Mouse (Mus musculus) limb, embryonic 11.5 days (tissue): ENCODE measurements around the gene Plekha7. TPM values are rescaled to one million over a fixed set of nuclear protein-coding genes. Genes with fewer than 3 reads are reported as not detected.

Source experiments
- ATAC-seq: fragments of 200-750 bp; cut with Nextera tagmentation; 2 replicates; pipeline ENCODE4 v1.8.0; 2017; ENCODE audit warnings: low read depth; ENCODE audit not compliant: insufficient number of reproducible peaks, low FRiP score, low TSS enrichment
- DNase-seq: peaks from one replicate; pipeline ENCODE4 v3.0.0-alpha.2; 2015; ENCODE audit warnings: low spot score
- H3K27ac ChIP-seq: fragments of 300-500 bp; sonication (generic); replicated peaks from 2 replicates; pipeline ENCODE4 v1.5.1; 2014; ENCODE audit warnings: low read depth, mild to moderate bottlenecking, low read length
- H3K27me3 ChIP-seq: fragments of 300-500 bp; sonication (generic); 2 replicates; pipeline ENCODE4 v1.6.1; 2014; ENCODE audit warnings: mild to moderate bottlenecking, low read length, mixed read lengths; ENCODE audit not compliant: control insufficient read depth, insufficient read depth
- H3K36me3 ChIP-seq: fragments of 300-500 bp; sonication (generic); 2 replicates; pipeline ENCODE4 v1.6.1; 2014; ENCODE audit warnings: mild to moderate bottlenecking, low read length, moderate library complexity, mixed read lengths; ENCODE audit not compliant: control insufficient read depth, insufficient read depth
- H3K4me1 ChIP-seq: fragments of 300-500 bp; sonication (generic); 2 replicates; pipeline ENCODE4 v1.6.1; 2014; ENCODE audit warnings: low read length, mixed read lengths; ENCODE audit not compliant: control insufficient read depth, insufficient read depth
- H3K4me2 ChIP-seq: fragments of 300-500 bp; sonication (generic); 2 replicates; pipeline ENCODE4 v1.6.1; 2014; ENCODE audit warnings: low read depth, mild to moderate bottlenecking, moderate library complexity; ENCODE audit not compliant: severe bottlenecking
- H3K4me3 ChIP-seq: fragments of 300-500 bp; sonication (generic); 2 replicates; pipeline ENCODE4 v1.5.1; 2014; ENCODE audit warnings: low read depth, low read length
- H3K9ac ChIP-seq: fragments of 300-500 bp; sonication (generic); 2 replicates; pipeline ENCODE4 v1.6.1; 2014; ENCODE audit warnings: mild to moderate bottlenecking, low read length
- H3K9me3 ChIP-seq: fragments of 300-500 bp; sonication (generic); 2 replicates; pipeline ENCODE4 v1.6.1; 2016; ENCODE audit warnings: low read length; ENCODE audit not compliant: control insufficient read depth
- WGBS: fragments of 180-500 bp; shearing (Covaris S2); extraction: QIAGEN DNeasy Blood & Tissue Kit; methylation state at CpG from one replicate; pipeline ENCODE4 v1.1.7; 2014; 5-methylcytosine and 5-hydroxymethylcytosine counted together
- polyA plus RNA-seq: library from polyadenylated mRNA; unstranded; fragments of >200 nt; fragmentation: Nextera tagmentation; extraction: Ambion mirVana; gene quantifications from 2 replicates; pipeline ENCODE4 v1.2.1, GENCODE M21; 2014

The Plekha7 gene
- polyA plus RNA-seq, 1 experiment from 2014 or later, result 3.7 TPM

GRCm38 (mm10) chr7:116172774-116173173, 135.4 kb downstream of the Plekha7 start:
- H3K27ac ChIP-seq, result no peak overlapping the region
- no peak overlapping the region for H3K9ac ChIP-seq
- no peaks in the 10 kb centered on the region for H3K27me3 ChIP-seq
- 87% methylated on average over 10 of the region's 10 CpGs for WGBS
- H3K4me1 ChIP-seq, result 0 out of 2 replicates have a peak, but pooled peaks cover 3% of the 10 kb centered on the region
- H3K9me3 ChIP-seq, result no peaks in the 10 kb centered on the region
- ATAC-seq (no peak), DNase-seq (no peak)
- no peak overlapping the region for H3K4me3 ChIP-seq
- no peaks in the 10 kb centered on the region; the same call in 1 of the 2 replicates for H3K36me3 ChIP-seq
- no peak overlapping the region for H3K4me2 ChIP-seq

- Histone ChIP-seq H3K36me3 (no peaks in the 10 kb centered on the region; the same call in 1 of the 2 replicates), H3K4me2 (no peak overlapping the region), H3K27me3 (no peaks in the 10 kb centered on the region), H3K9me3 (no peaks in the 10 kb centered on the region), H3K9ac (no peak overlapping the region), H3K4me1 (0 out of 2 replicates have a peak, but pooled peaks cover 3% of the 10 kb centered on the region), H3K4me3 (no peak overlapping the region), H3K27ac (no peak overlapping the region)
- 84% methylated on average over 4 of the region's 4 CpGs for WGBS
- no peak for ATAC-seq
- DNase-seq, result no peak
Observed at GRCm38 (mm10) chr7:116169426-116169825, 138.8 kb downstream of the Plekha7 start.

- no peaks in the 10 kb centered on the region for H3K27me3 ChIP-seq
- no peak overlapping the region for H3K9ac ChIP-seq
- H3K4me3 ChIP-seq, result no peak overlapping the region
- 87% methylated on average over 7 of the region's 7 CpGs for WGBS
- no peaks in the 10 kb centered on the region for H3K36me3 ChIP-seq
- no peaks in the 10 kb centered on the region for H3K9me3 ChIP-seq
- H3K4me2 ChIP-seq, result no peak overlapping the region
- H3K27ac ChIP-seq, result no peak overlapping the region
- ATAC-seq (no peak), DNase-seq (no peak)
- 0 out of 2 replicates have a peak, but pooled peaks cover 3% of the 10 kb centered on the region for H3K4me1 ChIP-seq
Observed at GRCm38 (mm10) chr7:116168224-116168623, 140.0 kb downstream of the Plekha7 start.

- ATAC-seq (no peak), DNase-seq (no peak)
- Histone ChIP-seq H3K27ac (no peak overlapping the region), H3K4me2 (no peak overlapping the region), H3K4me1 (no peaks in the 10 kb centered on the region), H3K27me3 (no peaks in the 10 kb centered on the region), H3K36me3 (no peaks in the 10 kb centered on the region), H3K9me3 (no peaks in the 10 kb centered on the region), H3K9ac (no peak overlapping the region), H3K4me3 (no peak overlapping the region)
- 88% methylated on average over 12 of the region's 12 CpGs for WGBS
Observed at GRCm38 (mm10) chr7:116164232-116164631, 143.9 kb downstream of the Plekha7 start.

- 25% methylated on average over 5 of the region's 5 CpGs for WGBS
- peak; percentile 49 for ATAC-seq
- no peak overlapping the region for H3K4me2 ChIP-seq
- no peaks in the 10 kb centered on the region for H3K27me3 ChIP-seq
- peaks cover 2% of the 10 kb centered on the region; the same call in 1 of the 2 replicates for H3K4me1 ChIP-seq
- DNase-seq, result peak; percentile 66
- H3K9ac ChIP-seq, result no peak overlapping the region
- no peaks in the 10 kb centered on the region for H3K36me3 ChIP-seq
- no peak overlapping the region for H3K4me3 ChIP-seq
- no peaks in the 10 kb centered on the region for H3K9me3 ChIP-seq
- H3K27ac ChIP-seq, result no peak overlapping the region
Observed at GRCm38 (mm10) chr7:116161544-116161943, 146.6 kb downstream of the Plekha7 start.

- H3K9ac ChIP-seq, result no peak overlapping the region
- DNase-seq (no peak), ATAC-seq (no peak)
- 65% methylated on average over 14 of the region's 14 CpGs for WGBS
- H3K27ac ChIP-seq, result no peak overlapping the region
- peak overlapping the region; percentile 15; the same call in 1 of the 2 replicates for H3K4me2 ChIP-seq
- H3K4me3 ChIP-seq, result no peak overlapping the region
- no peaks in the 10 kb centered on the region for H3K36me3 ChIP-seq
- peaks cover 4% of the 10 kb centered on the region; the same call in 1 of the 2 replicates for H3K4me1 ChIP-seq
- no peaks in the 10 kb centered on the region for H3K9me3 ChIP-seq
- no peaks in the 10 kb centered on the region for H3K27me3 ChIP-seq
Observed at GRCm38 (mm10) chr7:116156894-116157143, 151.4 kb downstream of the Plekha7 start.

GRCm38 (mm10) chr7:116156072-116156893, 151.9 kb downstream of the Plekha7 start:
- Histone ChIP-seq H3K4me2 (peak overlapping the region; percentile 15; the same call in 1 of the 2 replicates), H3K4me1 (peaks cover 4% of the 10 kb centered on the region; the same call in 1 of the 2 replicates), H3K9ac (no peak overlapping the region), H3K9me3 (no peaks in the 10 kb centered on the region), H3K36me3 (no peaks in the 10 kb centered on the region), H3K27me3 (no peaks in the 10 kb centered on the region), H3K4me3 (no peak overlapping the region), H3K27ac (no peak overlapping the region)
- ATAC-seq (no peak), DNase-seq (peak; percentile 27)
- 61% methylated on average over 17 of the region's 17 CpGs for WGBS

- H3K9ac ChIP-seq, result no peak overlapping the region
- H3K4me3 ChIP-seq, result no peak overlapping the region
- H3K27me3 ChIP-seq, result no peaks in the 10 kb centered on the region
- WGBS, result 63% methylated on average over 2 of the region's 2 CpGs
- peaks cover 4% of the 10 kb centered on the region; the same call in 1 of the 2 replicates for H3K4me1 ChIP-seq
- H3K4me2 ChIP-seq, result no peak overlapping the region
- H3K36me3 ChIP-seq, result 0 out of 2 replicates have a peak, but pooled peaks cover 2% of the 10 kb centered on the region
- ATAC-seq (no peak), DNase-seq (no peak)
- H3K27ac ChIP-seq, result no peak overlapping the region
- no peaks in the 10 kb centered on the region for H3K9me3 ChIP-seq
Observed at GRCm38 (mm10) chr7:116153781-116154368, 154.3 kb downstream of the Plekha7 start.
